Mouse (Mus musculus): ENCODE results near the gene Ear10.
"Not testable (repeated sequence)": the region's sequence is repeated elsewhere in the genome, so short reads cannot be mapped to it uniquely, and the experiment has no call there.

Ear10 gene

DNA sequence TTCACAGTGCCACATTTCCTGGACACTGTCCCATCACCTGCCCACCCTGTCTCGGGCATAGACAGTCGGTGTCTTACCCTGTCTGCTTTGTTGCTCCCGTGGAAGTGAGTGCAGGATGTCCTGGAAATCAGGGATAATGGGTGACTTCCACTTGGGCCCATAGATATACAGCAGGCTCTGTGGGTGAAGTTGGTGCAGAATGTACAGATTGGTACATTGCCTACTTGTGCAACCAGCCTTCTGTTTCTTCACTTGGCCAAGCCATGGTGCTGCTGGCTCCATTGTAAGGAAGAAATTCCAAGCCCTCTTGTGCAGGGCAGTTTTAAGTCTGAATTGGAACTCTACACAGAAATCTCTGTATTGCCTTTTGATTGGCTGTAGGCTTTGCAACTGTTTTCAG lies at the start of gene Ear10:
TSS of gene Ear10 (minus strand) at position 101 of the 400 bp plus-strand sequence.
- not testable (repeated sequence) for DNase-seq (ENCODE audit: low read depth, low spot score)

DNA sequence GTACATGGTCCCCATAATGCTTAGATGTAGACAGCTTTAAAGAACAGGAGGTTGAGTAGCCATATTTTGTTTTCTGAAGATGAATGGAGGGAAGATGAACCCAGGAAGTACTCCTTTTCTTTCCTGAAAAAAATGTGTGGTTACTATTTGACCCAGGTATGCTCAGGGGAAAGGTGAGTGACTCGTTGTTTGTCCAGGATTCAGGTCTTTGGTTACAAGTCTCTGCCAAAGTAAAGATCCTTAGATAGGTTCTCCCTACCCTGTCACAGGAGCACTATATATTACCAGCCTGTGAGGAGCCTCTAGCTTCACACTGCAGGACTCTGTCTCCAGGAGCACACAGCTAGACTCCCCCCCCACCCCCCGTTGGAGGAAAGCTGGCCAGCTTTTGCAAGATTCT lies 33.4 kb upstream of the Ear10 start, which contains the start of gene Ang5:
TSS of gene Ang5 (plus strand) at position 301 of the 400 bp plus-strand sequence.
- DNase-seq (ENCODE audit: low read depth, low spot score), result not testable (repeated sequence)

DNA sequence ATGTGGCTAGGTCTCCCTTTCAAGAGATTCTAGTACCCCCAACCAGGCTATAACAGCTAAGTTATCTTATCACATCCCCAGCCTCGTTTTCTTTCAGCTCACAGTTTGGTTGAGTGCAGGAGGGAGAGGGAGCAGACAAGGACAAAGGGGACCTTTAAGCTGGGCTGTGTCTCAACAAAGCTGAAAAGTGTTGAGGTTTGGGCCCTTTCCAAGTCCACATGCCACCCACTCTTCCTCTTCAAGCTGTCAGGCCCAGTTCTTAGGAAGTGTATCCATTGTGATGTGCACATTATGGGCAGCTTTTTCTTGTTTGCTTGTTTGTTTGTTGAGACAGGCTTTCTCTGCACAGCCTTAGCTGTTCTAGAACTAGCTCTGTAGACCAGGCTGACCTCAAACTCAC lies 31.7 kb upstream of the Ear10 start:
- not testable (repeated sequence) for DNase-seq (ENCODE audit: low read depth, low spot score)

DNA sequence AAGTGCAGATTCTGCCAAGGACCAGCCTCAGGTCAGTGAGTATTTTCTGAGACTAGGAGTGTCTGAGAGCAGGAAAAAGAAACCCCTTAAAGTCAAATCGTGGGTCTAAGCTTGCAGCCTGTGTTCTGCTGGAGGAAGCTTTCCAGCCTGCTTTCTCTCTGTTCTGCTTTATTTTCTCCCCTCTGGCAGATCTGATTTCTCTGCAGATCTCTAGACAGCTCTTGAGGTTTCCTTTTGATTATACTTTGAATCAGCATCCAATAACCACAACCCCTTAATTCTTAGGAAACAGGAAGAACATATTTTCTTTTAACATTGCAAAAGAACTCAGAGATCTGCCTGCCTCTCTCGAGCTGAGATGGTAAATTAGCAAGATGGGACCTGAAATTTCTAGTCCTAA lies 30.0 kb upstream of the Ear10 start:
- DNase-seq (ENCODE audit: low read depth, low spot score), result not testable (repeated sequence)

DNA sequence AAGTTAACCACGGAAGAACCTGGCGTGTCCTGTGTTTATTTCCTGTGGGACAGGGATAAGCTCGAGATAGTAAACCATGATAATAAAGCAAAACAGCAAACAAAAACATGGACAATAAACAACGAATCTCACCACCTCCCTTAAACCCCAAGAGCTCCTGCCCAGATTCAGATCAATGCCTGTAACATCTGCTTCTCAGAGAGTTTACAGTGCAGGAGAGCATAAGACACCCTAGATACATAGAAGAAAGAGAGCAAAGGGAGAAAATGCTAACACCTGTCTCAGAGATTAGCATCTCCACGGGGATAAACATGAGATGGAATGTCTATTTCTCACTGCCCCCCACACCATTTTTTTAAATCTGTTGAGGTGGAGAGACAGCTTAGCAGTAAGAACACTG lies 10.0 kb upstream of the Ear10 start:
- not testable (repeated sequence) for DNase-seq (ENCODE audit: low read depth, low spot score)

DNA sequence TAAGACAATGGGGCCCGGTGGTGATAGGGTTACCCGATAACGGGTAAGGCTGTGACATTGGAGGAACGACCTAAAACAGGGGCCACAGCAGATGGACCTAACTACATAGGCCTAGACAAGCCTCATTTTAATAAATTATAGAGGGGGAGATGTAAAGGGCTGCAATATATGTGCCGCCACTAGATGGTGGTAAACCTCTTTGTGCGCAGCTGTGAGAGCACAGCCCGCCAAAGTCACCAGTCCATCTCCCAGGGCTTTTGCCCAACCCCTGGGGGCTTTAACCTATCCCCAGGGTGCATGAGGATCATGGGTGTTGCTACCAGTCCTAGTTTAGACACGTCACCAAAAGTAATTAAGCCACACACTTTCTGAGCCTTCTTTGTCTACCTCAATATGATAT lies 9.6 kb upstream of the Ear10 start:
- DNase-seq (ENCODE audit: low read depth, low spot score), result peak; percentile 5

DNA sequence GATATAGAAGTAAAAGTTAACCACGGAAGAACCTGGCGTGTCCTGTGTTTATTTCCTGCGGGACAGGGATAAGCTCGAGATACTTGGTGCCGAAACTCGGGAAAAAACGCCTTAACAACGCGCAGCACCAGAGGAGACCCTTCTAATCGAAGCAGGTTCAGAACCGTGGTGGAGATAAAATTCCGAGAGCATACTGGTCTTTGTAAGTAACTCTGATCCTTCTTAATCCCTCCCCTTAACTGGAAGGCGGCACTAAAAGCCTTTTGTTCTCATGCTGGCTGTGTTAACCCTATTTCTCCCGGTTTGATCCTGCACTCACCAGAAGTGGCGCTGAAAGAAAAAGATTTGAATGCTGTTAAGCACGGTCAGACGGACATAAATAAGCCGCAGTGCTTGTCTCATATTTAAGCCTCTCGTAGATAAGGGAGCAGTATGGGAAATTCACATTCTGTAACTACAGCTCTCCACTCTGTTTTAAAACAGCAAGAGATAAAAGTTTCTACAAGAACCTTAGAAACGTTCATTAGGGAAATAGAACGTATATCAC lies 2.1 kb upstream of the Ear10 start:
- peak; percentile 13 for DNase-seq (ENCODE audit: low read depth, low spot score)

DNA sequence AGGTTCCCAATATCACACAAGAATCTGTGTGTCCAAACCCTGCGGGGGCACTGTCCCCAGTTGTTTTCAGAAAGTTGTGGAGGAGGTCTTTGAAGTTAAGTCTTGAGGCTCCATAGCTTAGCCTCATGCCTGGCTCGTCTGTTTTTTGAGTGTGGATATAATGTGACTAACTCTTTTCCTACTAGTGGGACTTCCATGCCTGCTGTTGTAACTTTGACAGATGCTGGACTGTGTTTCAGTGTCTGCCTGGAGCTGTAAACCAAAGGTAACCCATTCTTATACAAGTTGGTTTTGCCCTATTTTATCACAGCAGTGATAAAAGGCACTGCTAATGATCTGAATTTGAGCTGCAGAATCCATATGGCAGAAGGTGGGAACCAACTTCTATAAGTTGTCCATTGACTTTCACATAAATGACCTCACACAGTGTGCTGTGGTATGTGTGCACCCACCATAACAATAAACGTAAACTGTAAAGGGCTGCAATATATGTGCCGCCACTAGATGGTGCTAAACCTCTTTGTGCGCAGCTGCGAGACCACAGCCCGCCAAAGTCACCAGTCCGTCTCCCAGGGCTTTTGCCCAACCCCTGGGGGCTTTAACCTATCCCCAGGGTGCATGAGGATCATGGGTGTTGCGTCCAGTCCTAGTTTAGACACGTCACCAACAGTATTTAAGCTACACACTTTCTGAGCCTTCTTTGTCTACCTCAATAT lies 1.5 kb upstream of the Ear10 start, which contains the start of gene Gm8113:
TSS of gene Gm8113 (plus strand) at position 703 of the 716 bp plus-strand sequence.
- DNase-seq (ENCODE audit: low read depth, low spot score), result peak; percentile 43

DNA sequence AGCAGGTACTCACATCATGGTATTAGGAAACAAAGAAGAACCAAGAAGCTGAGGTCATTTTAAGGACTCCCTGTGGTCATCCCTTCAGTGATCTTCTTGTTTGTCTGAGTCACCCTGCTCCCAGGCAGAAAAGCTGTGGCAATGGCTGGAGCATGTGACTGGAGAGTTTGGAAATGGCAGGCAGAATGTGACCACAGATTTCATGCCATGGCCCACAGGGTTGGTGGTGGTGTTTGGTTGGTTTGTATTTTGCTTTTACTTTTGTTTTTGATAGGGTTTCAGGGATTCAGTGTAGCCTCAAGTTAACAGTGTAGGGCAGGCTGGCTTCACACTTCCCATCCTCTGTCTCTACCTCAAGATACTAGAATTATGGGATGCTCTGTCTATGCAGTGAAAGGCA lies 5.1 kb downstream of the Ear10 start:
- not testable (repeated sequence) for DNase-seq (ENCODE audit: low read depth, low spot score)

DNA sequence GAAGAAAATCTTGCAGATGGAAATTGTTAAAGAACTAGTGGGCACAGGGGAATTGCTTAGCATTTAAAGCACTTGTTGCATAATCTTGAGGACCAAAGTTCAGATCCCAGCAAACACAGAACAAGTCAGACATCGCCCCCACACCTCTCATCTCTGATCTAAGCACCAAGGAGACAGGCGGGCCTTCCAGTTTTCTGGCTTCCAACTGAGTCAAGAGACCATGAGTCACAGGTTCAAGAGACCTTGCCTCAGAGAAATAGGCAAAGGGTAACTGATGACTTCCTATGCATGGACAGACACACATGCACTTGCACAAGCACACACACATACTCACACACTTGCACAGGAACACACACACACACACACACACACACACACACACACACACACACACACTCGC lies 24.8 kb downstream of the Ear10 start:
- DNase-seq (ENCODE audit: low read depth, low spot score), result not testable (repeated sequence)

DNA sequence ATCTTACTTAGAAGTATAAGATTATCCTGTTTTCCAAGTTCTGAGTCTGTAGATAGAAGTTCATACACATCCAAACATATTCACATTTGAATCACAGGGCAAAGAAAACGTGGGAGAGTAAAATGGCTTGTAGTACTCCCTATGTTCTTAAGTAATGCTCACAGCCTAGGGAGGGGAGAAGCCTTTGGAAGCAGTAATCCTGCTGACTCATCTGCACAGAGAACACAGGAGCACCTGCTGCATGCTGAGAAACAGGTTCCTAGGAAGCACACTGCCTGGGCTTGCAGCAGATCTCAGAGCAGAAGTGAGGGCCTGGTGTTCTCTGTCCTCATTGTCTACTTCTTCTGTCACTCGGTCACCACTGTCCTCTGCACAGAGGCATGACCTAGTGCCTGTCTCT lies 28.0 kb downstream of the Ear10 start:
- DNase-seq (ENCODE audit: low read depth, low spot score), result not testable (repeated sequence)

DNA sequence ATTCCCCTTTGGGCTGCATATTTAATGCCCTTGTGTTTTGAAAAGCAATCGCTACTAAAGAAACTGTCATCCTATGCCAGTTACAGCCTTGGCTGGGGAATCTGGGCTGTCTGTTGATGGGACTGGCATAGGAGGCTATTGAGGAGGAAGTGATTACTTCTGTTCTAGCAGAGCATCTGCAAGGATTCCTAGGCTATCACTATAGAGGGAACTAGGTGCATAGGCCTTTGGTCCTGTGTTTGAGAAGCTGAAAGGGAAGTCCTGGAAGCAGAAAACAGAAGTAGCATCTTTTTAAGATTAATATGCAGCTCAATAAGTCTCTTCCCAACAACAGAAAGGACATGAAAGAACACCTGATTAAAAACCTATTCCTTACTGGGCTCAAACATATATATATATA lies 32.1 kb downstream of the Ear10 start:
- DNase-seq (ENCODE audit: low read depth, low spot score), result not testable (repeated sequence)

DNA sequence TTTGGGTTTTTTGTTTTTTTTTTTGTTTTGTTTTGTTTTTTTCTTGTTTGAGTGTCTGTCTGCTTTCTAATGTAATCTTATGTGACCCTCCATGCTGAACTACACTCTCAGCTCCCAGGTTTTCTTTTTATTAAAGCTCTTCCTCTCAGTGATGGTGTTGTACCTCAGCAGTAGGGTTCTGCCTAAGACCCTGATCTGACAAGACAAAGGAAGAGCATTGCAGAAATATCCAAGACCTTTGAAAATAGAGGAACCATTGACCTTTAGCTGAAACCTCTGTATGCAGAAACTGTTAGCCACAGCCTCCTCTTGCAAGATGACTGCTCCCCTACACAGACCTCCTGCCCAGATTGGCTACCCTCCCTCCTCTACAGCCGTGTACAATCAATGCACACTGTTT lies 37.1 kb downstream of the Ear10 start:
- not testable (repeated sequence) for DNase-seq (ENCODE audit: low read depth, low spot score)

DNA sequence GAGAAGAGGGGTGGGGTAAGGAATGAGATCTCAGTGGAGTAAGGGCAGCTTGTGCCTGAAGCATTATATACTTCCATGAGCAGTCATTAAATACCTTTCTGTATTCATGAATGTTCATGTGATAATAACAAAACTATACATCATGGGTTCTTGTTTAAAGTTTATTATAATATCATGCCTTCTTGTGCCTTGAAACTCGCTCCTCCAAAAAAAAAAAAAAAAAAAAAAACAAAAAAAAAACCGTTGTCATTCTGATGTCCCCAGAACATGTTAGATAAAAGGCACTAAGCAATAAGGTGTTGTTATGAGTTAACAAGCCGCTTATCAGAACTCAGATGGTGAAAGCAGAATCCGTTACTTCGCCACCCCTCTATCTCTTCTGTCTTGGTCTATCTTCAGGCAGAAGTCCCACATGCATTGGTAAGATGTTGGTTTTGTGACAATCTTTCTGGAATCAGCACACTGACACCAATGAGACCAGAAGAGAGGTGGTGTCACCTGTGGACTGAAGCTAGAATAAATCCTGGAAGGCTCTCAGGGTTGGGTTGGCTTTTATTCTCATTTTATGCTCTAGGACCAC lies 43.3 kb downstream of the Ear10 start:
- not testable (repeated sequence) for DNase-seq (ENCODE audit: low read depth, low spot score)

DNA sequence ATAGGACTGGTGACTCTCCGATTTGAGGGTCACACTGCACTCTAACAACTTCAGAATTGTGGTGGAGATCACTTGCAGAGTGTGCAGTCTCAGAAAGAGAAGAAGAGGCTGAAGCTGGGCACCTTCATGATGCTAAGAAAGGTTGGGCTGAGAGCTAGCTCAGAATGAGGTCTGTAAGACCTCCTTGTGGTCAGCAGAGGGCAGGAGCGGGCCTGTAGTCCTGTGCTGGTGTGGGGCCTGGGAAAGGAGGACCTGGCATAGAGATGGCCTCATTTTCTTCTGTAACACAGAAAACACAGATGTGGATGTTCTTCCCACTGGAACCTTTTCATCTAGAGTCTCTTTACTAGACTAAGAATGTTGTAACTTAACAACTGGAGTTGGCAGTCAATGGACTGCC lies 45.6 kb downstream of the Ear10 start:
- DNase-seq (ENCODE audit: low read depth, low spot score), result not testable (repeated sequence)

DNA sequence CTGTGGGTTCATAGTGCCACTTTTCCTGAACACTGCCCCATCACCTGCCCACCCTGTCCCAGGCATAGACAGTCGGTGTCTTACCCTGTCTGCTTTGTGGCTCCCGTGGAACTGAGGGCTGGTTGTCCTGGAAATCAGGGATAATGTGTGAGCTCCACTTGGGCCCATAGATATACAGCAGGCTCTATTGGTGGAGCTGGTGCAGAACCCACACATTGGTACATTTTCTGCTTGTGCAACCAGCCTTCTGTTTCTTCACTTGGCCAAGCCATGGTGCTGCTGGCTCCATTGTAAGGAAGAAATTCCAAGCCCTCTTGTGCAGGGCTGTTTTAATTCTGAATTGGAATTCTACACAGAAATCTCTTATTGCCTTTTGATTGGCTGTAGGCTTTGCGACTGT lies 47.9 kb downstream of the Ear10 start, which contains the start of gene Ear1:
TSS of gene Ear1 (minus strand) at position 101 of the 400 bp plus-strand sequence.
- not testable (repeated sequence) for DNase-seq (ENCODE audit: low read depth, low spot score)

DNA sequence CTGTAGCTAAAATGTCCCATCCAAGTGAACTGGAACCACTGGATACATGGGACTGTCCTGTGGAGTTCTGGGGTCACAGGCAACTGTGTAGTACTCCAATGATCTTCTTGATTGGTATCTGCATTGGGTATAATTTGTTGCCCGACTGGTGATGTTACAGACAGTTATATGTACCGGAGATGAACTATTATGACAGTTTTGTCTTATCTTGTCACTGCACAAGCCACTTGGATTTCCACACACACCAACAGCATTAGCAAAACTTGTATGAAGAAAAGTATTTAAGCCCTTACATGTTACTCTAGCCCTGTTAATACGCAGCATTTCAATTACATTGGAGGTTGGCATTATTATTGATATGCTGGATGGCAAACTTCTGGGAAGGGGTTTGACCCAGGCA lies 48.5 kb downstream of the Ear10 start:
- DNase-seq (ENCODE audit: low read depth, low spot score), result not testable (repeated sequence)

Measured in retina, postnatal 7 days (tissue).